Mouse (Mus musculus) urinary bladder, postnatal 4 days (tissue): ENCODE measurements at regions not wholly inside any gene's neighbourhood (a gene's known extent, or its start where the extent isn't known, plus 50 kb on each side); places are given as distances from the start of the nearest gene placed in this dataset.
"Not testable (repeated sequence)": the region's sequence is repeated elsewhere in the genome, so short reads cannot be mapped to it uniquely, and the experiment has no call there.

ENCODE experiments used
- DNase-seq, 2 experiments: peaks; one replicate each; pipeline ENCODE4 v3.0.0; 2021 to 2022; ENCODE audit warnings: low spot score in 2 of 2

DNA sequence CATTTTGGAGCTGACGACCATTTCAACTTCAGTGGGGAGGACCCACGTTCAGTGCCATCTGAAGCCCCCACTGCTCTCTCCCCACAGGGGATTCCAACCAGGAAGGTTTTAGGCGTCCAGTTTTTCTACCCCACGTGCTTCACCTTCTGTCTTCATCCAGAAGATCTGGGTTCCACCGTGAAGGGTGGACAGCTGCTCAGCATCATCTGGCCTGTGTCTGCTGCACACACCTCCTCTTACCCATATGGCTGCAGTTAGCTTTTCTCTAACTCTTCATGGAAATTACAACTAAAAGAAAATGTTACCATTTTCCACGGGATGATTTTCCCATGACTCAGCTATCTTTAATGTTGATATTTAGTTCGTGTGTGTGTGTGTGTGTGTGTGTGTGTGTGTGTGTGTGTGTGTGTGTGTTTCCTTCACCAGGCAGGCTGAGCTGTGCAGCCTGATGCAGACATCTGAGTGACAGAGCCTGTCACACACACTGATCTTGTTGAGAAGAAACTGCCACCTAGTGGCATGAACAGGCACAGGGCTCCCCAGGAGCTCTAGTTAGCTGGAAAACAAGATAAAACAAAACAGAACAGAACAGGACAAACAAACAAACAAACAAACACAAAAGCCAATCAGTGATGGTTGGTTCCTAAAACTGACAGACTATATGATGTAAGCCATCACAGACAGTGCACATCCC, 107.5 kb upstream of the Rasgrp1 start:
- DNase-seq: no peak

DNA sequence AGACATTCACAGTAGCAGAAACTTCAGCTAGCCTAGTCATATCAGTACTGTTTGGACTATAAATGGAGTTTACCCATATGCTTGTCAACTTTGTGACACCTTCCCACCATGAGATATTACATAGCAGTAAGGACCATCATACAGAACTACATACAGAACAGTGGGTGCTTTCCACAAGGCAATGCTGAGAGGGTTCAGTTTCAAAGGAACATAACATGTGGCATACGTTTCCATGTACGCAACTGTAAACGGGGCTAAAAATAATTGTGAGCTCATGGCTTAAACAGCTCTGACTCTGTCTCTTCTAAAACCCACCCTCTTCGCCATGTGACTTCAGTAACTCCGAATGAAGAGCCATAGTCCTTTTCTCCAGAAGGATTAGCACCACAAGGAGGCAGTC, 109.0 kb upstream of the Rasgrp1 start:
- DNase-seq: no peak

DNA sequence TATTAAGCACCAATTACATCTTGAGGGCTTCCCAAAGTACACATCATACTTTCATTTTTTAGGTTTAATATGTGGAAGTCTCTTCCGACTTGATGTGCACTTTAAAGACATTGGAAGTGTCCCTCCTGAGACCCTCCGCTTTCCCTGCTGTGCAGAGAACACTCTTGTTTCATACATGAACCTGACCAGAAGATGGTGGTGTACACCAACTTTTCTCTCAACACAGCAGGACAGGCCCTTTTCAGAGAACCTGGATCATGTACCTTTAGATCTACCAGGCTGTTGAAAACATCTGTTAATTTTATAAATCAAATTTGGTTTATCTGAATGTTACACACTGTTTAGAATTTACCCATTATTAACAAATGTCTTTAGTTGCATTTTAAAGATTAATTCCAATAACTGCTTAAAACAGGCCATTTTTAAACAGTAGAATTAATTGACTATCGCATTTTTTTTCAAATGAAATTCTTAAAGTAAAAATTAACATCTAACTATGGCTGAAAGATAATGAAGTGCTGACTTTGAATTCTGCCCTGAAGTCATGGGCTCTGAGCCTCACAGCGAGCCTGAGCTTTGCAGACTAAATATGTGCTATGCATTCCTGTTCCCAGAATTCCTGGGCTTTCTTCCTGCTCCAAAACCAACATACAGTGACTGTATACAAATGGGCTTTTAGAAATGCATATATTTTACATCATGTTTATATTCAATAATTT, 112.4 kb upstream of the Rasgrp1 start:
- DNase-seq: no peak

DNA sequence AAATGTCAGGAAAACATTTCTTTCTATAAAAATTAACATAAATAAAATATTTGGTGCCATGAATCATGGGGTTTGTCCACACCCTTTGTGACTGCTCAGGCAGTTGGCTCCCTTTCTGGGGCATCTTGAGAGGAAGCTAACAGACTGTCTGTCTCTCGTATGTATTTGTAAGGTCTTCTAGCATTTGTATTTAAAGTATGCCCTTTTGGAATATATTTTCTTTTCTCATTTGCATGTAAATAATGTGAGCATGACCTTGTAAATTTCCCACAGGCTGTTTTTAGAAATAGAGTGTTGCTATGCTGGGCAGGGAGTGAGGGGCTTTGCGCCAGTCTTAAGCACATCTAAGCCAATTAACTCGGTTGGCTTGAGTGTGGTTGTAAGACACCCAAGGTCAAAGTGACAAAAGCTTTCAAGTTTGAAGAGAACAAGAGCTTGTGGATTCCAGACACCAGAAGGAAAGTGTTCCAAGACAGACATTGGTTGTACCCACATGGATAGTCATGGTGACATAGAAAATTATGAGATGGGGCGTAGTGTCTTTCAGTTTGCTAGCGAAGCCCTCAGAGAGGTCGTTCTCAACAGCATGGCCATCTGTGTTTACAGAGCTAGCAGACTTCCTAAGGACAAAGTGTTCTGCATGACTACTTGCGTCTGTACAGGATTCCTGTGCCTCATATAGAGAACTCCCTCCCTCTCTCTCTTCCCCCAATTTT, 113.1 kb upstream of the Rasgrp1 start:
- DNase-seq: no peak

DNA sequence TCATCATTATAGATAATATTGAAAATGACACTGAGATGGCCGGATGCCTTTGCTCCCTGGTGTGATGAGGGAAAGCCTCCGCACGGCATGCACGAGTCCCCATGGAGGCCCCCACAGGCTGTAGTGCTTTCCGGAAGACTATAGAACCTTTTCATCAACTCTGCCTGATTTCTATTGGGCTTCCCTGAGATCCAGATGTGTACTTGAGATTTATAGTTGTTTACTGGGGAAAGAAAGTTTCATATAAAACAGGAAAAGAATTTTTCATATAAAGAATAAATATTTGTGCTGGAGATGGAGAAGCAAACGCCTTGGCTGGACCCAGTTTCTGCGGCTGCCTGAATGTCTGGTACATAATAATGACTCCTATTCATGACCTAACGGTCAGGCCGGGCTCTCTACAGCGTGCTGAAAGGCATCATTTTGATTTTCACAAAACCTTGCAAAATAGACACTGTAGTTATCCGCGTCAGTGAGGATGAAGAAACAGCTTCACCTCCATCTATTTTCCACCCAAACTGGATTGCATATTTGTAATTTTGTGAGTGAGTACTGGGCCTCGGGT, 113.7 kb upstream of the Rasgrp1 start:
- DNase-seq: no peak

DNA sequence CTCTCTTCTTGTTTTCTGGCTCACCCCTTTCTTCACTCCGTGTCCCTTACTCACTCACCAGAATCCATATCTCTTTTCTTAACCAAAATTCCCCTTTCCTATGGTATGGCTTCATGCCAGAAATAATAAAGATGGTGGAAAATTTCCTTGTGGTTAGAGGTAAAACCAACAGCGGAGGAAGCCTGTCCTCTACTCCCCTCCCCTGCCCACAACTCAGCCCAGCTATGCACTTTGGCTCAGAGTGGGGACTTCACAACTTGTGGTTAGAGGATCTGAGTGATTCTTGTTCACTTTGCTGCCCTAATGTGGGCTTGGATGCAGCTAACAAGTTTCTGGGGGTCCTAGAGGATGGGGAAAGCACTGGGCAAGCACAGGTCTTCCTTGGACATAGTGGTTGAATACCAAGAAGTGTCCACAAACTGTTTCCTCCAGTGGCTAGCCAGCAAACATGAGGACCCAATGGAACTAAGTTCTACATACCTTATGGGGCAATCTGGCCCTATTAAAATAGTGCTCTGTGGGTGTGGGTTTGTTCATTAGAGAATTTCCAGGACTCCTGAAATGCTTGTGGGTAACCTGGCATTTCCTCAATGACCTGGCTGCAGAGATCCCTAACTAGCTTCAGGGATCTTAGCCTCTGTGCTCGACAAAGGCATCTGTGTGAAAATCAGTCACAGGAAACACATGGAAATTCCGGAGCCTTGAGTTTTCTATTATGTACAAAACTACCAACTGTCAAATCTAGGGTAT, 118.9 kb upstream of the Rasgrp1 start:
- no peak for DNase-seq

DNA sequence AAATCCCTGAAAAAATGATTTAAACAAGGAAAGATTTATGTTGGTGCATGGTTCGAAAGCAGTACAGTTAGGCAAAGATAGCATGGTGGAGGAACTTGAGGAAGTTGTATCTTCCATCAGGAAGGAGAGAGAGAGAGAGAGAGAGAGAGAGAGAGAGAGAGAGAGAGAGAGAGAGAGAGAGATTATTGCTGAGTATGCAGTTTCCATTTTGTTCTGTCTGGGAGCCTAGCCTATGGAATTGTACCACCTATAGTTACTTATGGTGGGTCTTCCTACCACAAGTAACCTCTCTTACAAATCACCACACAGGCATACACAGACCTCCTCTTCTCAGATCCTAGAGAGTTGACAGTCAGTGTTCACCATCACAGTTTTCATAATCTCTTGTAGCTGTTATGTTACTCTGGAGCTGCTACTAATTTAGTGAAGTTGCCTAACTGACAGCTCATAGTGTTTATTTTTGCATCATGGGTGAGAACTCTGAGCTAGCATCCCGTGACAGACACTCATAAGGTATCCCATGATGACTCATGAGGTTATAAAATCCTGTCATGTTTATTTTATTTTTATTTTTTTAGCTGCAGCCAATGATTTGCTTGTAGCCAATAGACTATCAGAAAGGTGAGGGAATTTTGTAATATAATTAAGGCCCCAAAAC, 132.2 kb upstream of the Rasgrp1 start:
- DNase-seq: no peak

DNA sequence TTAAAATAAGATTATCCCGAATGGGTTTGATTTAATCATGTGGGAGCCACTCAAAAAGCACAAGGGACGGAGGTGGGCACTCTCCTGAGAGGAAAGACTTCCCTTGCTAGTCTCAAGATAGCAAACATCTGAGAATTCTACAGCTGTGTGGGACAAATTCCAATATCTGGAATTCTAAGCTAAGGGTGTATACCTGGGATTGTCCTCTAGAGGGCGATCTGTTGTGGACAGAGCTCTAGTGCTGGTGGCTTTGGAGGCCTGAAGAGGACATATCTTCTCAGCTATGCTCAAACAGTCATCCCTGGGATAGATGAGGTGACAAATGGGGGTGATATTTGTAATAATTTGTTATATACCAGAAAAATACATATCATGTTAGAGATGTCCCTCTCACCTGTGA, 132.8 kb upstream of the Rasgrp1 start:
- no peak for DNase-seq

DNA sequence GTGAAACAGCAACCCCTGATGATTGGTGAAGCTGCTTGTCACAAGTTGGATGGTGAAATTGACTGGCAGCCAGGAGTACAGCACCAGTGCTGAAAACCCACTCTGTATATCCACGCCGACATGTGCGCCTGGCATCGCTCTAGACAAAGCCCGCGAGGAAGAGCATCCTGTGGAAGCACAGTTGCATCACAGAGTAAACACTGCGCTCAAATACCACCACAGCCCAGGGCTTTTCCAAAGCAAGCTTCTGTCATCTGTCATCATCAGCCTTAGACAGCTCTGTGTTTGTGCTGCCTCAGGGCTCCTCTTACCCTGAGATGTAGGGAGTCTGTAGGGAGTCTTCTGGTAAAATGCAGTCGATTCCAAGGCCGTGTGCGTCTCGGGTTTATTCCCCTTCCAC, 134.7 kb upstream of the Rasgrp1 start:
- DNase-seq: not testable (repeated sequence)

DNA sequence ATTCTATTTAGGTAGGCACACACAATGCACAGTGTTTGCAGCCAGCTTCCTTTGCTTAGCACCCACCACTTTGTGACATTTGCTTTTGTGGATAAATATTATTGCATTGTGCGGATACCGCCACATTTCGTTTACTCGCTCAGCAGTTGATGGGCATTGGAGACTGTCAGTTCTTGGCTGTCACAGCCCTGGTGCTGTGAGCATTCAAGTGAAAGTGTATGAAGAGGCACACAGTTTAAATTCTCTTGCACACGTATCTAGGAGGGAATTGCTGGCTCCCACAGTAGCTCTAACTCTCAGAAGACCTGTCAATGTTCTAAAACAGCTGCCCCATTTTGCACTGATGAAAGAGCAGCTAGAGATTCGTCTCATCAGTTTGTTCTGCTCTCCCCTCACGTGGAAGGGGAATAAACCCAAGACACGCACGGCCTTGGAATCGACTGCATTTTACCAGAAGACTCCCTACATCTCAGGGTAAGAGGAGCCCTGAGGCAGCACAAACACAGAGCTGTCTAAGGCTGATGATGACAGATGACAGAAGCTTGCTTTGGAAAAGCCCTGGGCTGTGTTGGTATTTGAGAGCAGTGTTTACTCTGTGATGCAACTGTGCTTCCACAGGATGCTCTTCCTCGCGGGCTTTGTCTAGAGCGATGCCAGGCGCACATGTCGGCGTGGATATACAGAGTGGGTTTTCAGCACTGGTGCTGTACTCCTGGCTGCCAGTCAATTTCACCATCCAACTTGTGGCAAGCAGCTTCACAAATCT, 136.6 kb upstream of the Rasgrp1 start:
- DNase-seq: not testable (repeated sequence)

DNA sequence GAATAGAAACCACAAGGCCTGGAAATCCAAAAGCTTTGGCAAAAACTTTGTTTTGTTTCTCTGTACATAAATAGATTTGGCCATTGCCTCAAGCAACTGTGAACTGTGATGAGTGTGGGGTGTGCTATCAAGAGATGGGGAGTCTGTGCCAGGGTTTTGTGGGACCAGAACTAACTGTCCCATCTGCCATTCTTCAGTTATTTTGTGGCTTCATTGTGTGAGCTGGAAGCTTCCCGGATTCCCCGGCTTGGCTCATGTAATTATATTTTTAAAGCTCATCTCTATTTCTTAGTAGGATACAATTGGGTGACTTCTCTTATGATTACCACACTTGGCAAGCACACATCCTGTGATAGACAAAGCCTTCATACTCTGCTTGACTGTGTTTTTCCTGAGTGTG, 143.6 kb upstream of the Rasgrp1 start:
- DNase-seq: no peak

DNA sequence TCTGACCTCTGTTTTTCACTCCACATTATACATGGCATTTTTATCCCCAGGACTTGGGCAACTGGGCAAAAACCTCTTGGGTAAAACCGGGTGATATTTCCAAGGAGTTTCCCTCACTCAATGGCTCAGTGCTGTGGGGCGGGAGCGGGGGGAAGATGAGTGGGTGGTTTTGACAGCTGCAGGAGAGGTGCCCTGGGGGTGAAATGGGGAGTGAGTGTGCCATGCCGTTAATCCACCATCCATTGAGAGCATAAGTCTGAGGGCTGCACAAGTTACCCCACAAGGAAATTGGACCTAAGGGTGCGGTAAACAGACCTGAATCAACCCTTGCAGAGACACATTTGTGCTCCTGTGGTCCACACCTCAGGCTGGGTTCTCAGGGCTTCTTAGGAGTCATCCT, 155.8 kb upstream of the Rasgrp1 start:
- no peak for DNase-seq

DNA sequence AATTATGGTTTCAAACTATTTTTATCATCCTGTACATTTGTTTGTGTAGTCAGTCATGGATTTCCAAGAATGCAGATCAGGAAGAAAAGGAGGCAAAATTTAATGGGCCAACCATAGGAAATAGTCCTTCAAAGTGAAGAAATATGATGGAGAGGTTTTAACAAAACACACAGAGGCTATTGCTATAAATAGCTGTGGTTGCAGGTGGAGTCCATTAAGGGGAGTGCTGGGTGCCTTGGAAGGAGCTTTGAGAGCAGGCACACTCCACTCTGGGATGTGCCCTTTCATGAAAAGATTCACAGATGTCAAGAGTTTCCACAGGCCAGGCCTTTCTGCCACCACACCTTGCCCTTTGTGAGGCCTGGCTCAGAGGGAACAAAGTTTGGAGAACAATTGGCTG, 159.8 kb upstream of the Rasgrp1 start:
- no peak for DNase-seq

DNA sequence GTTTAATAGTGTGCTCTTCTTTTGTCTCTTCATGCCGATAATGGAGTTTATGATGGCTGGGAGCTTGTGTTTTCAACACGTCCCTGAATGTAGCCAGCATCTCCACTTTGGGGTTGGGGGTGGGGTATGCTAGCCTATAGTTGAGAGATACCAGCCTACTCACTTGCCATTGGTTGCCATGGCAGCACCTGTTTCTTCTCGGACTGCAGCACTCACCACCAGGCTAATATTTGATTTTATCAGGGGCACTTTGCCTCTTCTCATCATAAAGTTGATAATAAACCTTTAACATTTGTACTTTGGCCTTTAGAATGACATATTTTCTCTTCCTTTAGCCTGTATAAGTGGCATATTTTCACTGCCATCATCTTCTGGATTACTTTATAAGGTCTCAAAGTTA, 168.9 kb upstream of the Rasgrp1 start:
- DNase-seq: no peak

DNA sequence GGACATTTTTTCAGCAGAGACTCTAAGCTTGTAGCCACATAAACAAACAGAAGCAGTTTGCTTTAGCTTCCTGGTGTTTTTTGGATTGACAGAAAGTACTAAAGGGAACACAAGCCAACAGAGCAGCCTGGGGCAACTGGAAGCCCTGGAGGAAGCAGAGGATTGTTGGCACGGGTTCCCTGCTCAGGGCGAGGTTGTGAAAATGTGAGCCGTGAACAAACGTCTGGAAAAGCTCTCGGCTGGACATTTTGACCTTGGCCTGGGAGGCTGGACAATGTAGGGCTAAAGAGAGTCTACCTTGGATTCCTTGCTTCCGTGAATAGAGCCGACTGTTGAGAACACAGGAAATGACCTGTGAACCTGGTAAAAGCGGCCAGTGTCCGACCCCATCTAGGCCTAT, 169.8 kb upstream of the Rasgrp1 start:
- no peak for DNase-seq

DNA sequence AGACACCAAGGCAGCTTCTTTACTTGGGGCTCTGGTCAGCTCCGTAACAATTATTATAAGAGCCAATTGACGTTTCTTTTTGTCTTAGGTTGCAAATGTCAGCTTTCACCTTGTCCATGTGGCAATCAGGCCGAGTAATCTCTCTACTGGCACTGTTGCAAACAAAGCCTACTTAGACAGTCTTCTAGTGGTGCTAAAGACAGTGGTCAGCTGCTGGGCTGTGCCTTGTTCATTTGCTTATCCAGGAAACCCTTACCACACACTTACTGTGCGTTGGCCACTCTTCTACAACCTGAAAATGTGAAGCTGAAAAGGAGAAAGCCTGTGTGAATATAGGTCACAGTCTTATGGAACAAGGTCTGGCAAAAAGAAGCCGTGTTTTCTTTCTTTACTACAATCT, 181.6 kb upstream of the Rasgrp1 start:
- DNase-seq: no peak

DNA sequence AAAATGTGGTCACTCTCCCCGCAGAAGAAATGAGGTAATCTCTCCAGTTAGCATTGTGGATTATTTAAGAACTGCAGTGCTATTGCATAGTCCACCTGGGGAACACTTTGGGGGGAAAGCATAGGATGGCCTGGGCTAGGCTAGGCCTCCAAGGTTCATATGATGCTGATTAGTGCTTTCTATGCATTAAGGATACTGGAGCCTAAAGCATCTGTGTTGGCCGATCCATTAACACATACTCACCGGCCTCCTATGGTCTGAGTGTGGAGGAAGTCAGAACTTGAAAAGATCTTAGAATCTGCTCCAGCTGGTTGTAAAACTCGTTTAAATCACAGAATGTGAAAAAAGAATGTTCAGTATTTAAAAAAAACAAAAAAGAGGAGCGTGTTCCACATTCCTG, 196.1 kb upstream of the Rasgrp1 start:
- no peak for DNase-seq

DNA sequence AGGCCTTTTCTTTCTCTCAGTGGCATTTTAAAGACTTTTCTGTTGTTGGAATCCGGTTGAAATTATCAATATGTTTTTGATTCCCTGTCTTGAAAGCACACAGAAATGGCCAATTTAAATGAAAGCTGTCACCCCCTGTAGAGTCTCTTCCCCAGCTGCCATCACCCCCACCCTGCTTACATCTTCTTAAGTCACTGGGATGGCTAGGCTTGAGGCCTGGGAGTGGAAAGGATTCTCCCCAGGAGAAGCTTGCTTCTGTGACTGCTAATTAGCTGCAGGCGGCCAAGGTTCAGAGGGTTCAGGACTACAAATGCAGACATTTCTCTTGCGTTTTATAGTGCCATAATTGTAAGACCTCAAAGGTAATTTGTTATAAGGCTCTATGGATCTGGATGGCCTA, 196.5 kb upstream of the Rasgrp1 start:
- DNase-seq: no peak

DNA sequence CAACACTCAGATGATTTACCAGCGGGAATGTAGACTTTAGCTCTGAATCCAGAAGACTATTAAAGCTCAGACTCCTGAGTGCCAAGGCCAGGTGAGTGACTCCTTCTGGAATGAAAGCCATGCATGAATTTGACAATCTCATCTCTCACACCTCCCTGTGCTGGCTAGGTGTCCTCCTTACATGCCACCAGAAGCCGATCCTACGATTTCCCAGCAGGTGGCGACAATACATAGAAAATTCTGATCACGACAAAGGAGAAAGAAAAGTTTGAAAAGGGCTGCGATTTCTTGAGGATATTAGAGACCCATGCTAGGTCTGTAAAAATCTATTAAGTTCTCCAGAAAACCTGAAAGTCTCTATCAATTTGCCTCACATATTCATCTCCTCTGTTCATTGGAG, 198.7 kb upstream of the Rasgrp1 start:
- DNase-seq: peak; percentile 44 to 68

DNA sequence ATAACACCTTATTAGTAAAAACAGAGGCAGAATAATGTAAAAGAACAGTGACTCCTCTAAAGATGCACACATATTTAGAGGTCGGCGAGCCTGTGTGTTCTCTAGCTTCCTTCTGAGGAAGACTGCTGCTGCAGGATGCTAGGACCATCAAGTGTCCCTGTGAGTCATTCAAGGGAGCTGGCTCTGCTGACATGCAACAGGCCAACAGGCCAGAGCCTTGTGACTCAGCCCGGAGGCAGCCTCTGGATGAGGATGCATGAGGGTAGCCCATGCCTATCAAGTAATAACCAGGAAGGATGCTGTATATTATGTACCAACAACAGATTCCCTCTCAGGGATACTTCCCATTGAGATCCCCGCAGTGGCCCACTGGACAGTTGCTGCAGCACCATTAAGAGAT, 199.5 kb upstream of the Rasgrp1 start:
- no peak for DNase-seq

DNA sequence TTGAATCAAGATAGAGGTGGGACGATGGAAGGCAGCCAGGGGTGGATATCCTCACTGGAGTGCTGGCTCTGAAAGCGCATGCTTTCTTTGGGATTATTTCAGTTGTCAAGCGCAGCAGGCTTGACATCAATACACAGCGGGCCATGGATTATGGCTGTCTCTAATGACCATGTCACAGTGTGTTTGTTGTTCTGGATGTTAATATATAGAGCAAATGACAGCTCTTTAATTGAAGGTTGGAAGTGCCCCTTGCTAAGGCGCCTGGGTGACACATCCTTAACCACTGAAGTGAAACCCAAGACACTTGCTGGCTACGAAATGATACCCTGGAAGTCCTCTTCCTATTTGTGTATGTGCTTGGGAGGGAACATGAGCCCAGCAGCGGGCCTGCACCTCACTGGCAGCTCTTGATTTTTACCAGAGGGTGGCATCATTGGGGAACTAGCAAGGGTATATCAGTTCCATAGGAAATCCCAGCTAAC, 200.5 kb upstream of the Rasgrp1 start:
- DNase-seq: no peak
